Mouse (Mus musculus) heart, embryonic 15.5 days (tissue): ENCODE data around the gene Maff. TPM values are rescaled to one million over a fixed set of nuclear protein-coding genes. Genes with fewer than 3 reads are reported as not detected.

Source experiments
- ATAC-seq: fragments of 200-750 bp; cut with Nextera tagmentation; replicated peaks from 2 replicates; pipeline ENCODE4 v1.8.0; 2017; ENCODE audit warnings: low read depth, moderate TSS enrichment; ENCODE audit not compliant: insufficient number of reproducible peaks, insufficient read depth, low FRiP score
- H3K27ac ChIP-seq: fragments of 300-500 bp; sonication (generic); 2 replicates; pipeline ENCODE4 v1.5.1; 2015; ENCODE audit warnings: mild to moderate bottlenecking, inconsistent platforms
- H3K27me3 ChIP-seq: fragments of 300-500 bp; sonication (generic); 2 replicates; pipeline ENCODE4 v1.6.1; 2015; ENCODE audit warnings: inconsistent platforms
- H3K36me3 ChIP-seq: fragments of 300-500 bp; sonication (generic); 2 replicates; pipeline ENCODE4 v1.6.1; 2015; ENCODE audit warnings: mild to moderate bottlenecking, inconsistent platforms
- H3K4me1 ChIP-seq: fragments of 300-500 bp; sonication (generic); replicated peaks from 2 replicates; pipeline ENCODE4 v1.6.1; 2015; ENCODE audit warnings: inconsistent platforms
- H3K4me2 ChIP-seq: fragments of 300-500 bp; sonication (generic); 2 replicates; pipeline ENCODE4 v1.6.1; 2015; ENCODE audit warnings: inconsistent platforms, mild to moderate bottlenecking, moderate library complexity
- H3K4me3 ChIP-seq: fragments of 300-500 bp; sonication (generic); 2 replicates; pipeline ENCODE4 v1.5.1; 2015; ENCODE audit warnings: mild to moderate bottlenecking, inconsistent platforms
- H3K9ac ChIP-seq: fragments of 300-500 bp; sonication (generic); 2 replicates; pipeline ENCODE4 v1.6.1; 2015; ENCODE audit warnings: mild to moderate bottlenecking, inconsistent platforms
- H3K9me3 ChIP-seq: fragments of 300-500 bp; sonication (generic); replicated peaks from 2 replicates; pipeline ENCODE4 v1.6.1; 2016; ENCODE audit warnings: inconsistent platforms
- WGBS: fragments of 180-500 bp; shearing (Covaris S2); methylation state at CpG from one replicate; pipeline ENCODE4 v1.1.7; 2015; ENCODE audit warnings: mixed read lengths; 5-methylcytosine and 5-hydroxymethylcytosine counted together
- polyA plus RNA-seq: library from polyadenylated mRNA; unstranded; fragments of >200 nt; fragmentation: Nextera tagmentation; extraction: Ambion mirVana; gene quantifications from 2 replicates; pipeline ENCODE4 v1.2.1, GENCODE M21; 2015

Maff gene
- polyA plus RNA-seq, result 3.5 and 3.8 TPM in 2 replicates

DNA sequence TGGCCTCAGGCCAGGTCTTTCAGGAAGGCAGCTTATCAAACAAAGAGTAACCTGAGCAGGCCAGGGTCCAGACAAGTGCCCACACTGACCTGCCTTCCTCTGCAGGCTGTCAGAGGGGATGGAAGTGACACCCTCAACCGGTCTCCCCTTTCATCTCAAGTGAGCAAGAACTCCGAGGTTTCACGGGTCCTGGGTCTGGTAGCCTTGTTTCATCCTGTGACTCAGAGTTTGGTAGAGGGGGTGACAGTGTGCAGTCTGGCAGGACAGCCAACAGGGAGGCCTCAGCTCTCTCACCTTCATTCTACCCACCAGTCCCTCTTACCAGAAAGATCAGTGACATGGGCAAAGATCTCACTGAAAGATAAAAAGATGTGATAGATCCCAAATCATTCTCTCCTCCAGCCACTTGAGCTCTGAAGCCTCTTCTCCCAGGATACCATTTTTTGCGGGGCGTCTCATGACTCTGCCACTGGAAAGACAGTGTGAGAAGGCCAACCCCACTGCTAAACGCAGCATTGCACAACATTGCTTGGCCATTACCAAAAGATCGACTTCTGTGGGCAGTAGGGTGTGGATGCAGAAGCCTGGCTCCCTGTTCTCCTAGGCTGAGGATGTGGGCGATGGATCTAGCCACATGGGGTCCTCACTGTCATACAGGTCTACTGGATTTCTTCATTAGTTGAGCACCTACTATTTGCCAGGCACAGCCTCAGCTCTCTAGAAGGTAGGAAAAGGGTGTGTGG, at the start of gene Maff:
Gene Maff (plus strand): TSS at position 571 of the 743 bp plus-strand sequence.
- Histone ChIP-seq H3K9me3 (no peaks in the 10 kb centered on the region), H3K4me1 (peaks cover 26% of the 10 kb centered on the region), H3K4me2 (peak within 1 kb of the TSS; percentile 67), H3K9ac (peak within 1 kb of the TSS; percentile 61), H3K4me3 (peak within 1 kb of the TSS; percentile 57), H3K27ac (peak within 1 kb of the TSS; percentile 94), H3K27me3 (0 out of 2 replicates have a peak, but pooled peaks cover 2% of the 10 kb centered on the region), H3K36me3 (no peaks in the 10 kb centered on the region)
- no peak for ATAC-seq
- 54% methylated on average over 8 of the region's 8 CpGs for WGBS

DNA sequence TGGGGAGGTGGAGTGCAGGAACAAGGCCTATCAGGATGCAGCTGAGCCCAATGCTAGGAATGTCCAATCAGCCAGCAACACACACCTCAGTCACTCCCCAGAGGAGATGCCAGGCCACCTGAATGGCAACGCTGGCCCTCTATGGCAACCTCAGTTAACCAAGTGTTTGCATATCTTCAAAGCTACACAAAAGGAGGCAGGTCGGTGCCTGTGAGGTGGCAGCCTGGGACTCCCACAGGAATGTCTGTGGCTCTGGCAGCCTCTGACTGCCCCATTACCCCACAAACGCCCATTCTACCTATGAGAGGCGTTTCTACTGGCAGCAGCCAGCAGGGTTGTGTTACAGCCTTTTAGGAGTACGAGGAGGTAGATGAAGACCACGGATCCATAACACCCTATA, 47.9 kb upstream of the Maff start:
- Histone ChIP-seq H3K9ac (no peak overlapping the region), H3K4me1 (no peaks in the 10 kb centered on the region), H3K4me2 (no peak overlapping the region), H3K27me3 (no peaks in the 10 kb centered on the region), H3K27ac (no peak overlapping the region), H3K9me3 (no peaks in the 10 kb centered on the region), H3K36me3 (no peaks in the 10 kb centered on the region), H3K4me3 (no peak overlapping the region)
- no peak for ATAC-seq
- 77% methylated on average over 6 of the region's 6 CpGs for WGBS

DNA sequence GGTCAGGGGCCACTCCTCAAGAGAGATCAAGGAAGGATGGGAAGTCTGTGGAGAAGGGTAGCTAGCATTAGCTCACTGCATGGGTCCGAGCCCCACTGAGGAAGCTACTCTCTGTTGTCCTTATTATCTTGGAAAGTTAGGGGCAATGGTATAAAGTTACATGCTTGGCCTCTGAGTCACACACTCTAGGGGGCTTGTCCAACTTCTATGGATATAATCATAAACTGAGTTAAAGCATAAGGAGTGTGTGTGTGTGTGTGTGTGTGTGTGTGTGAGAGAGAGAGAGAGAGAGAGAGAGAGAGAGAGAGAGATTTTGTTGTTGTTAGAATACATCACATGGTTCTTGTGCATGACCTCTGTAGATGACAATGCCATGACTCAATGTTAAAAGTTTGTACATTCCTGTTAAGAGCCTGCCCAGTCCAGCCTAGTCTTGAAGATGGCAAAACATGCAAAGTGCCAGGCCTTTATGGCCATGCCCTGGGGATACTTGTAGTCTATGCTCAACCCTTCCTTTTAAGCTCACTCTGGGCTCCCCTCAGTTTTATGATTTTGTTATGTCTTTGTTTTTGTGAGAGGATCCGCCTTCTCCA, 46.8 kb upstream of the Maff start:
- Histone ChIP-seq H3K27ac (no peak overlapping the region), H3K36me3 (no peaks in the 10 kb centered on the region), H3K4me2 (no peak overlapping the region), H3K27me3 (no peaks in the 10 kb centered on the region), H3K9ac (no peak overlapping the region), H3K9me3 (no peaks in the 10 kb centered on the region), H3K4me1 (no peaks in the 10 kb centered on the region), H3K4me3 (no peak overlapping the region)
- ATAC-seq, result no peak
- WGBS, result 76% methylated on average over 2 of the region's 2 CpGs

DNA sequence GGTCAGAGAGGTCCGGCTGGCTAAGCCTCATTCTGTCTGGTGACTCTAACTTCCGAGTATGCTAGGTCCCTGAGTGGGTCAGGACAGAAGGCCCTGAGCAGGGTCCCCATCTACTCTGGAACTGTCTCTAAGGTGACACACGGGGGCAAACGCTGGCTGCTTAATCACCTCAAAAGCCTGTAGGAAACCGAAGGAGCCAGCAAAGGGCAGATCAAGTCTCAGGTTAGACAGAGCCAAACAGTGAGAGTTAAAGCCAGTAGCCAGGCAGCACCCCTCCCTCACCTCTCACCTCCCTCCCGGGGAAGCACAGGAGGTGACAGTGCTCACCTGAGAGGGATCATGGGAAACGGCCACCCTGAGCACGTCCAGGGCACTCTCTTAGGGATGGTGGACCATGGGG, 42.7 kb upstream of the Maff start:
- Histone ChIP-seq H3K4me2 (no peak overlapping the region), H3K27ac (no peak overlapping the region), H3K4me1 (no peaks in the 10 kb centered on the region), H3K27me3 (no peaks in the 10 kb centered on the region; the same call in 1 of the 2 replicates), H3K36me3 (peaks cover 8% of the 10 kb centered on the region), H3K4me3 (no peak overlapping the region), H3K9me3 (no peaks in the 10 kb centered on the region), H3K9ac (no peak overlapping the region)
- WGBS, result 76% methylated on average over 8 of the region's 8 CpGs
- no peak for ATAC-seq

GRCm38 (mm10) chr15:79304832-79305231, 41.6 kb upstream of the Maff start:
- WGBS, result 59% methylated on average over 4 of the region's 5 CpGs
- Histone ChIP-seq H3K4me2 (no peak overlapping the region), H3K4me1 (no peaks in the 10 kb centered on the region), H3K9me3 (no peaks in the 10 kb centered on the region), H3K36me3 (peaks cover 8% of the 10 kb centered on the region), H3K27me3 (no peaks in the 10 kb centered on the region; the same call in 1 of the 2 replicates), H3K27ac (no peak overlapping the region), H3K4me3 (no peak overlapping the region), H3K9ac (no peak overlapping the region)
- ATAC-seq, result no peak

- no peak overlapping the region for H3K9ac ChIP-seq
- 61% methylated on average over 23 of the region's 23 CpGs for WGBS
- ATAC-seq, result no peak
- H3K4me2 ChIP-seq, result no peak overlapping the region
- H3K4me1 ChIP-seq, result no peaks in the 10 kb centered on the region
- peaks cover 15% of the 10 kb centered on the region for H3K36me3 ChIP-seq
- no peaks in the 10 kb centered on the region; the same call in 1 of the 2 replicates for H3K27me3 ChIP-seq
- no peak overlapping the region for H3K4me3 ChIP-seq
- no peaks in the 10 kb centered on the region for H3K9me3 ChIP-seq
- H3K27ac ChIP-seq, result no peak overlapping the region
Observed at GRCm38 (mm10) chr15:79306043-79306637, 40.3 kb upstream of the Maff start.

DNA sequence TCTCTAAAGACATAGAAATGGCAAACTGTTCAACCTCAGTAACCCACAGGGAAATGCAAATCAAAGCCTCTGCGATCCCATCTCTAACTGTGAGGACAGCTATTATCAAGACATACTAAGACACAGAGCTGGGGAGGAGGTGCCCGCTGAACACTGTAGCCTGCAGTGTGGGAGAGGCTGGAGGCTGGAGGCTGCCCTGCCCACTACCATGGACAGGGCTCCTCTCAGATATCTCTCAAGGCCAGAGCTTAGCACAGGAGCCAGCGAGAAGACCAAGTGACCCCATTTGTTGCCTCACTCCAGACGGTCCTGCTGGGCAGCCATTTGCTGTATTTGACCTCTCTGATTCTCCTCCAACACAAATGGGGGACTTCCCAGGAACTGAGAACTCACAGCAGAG, 38.6 kb upstream of the Maff start:
- no peak for ATAC-seq
- H3K27ac ChIP-seq, result no peak overlapping the region
- H3K4me2 ChIP-seq, result no peak overlapping the region
- no peaks in the 10 kb centered on the region for H3K9me3 ChIP-seq
- no peak overlapping the region for H3K9ac ChIP-seq
- H3K27me3 ChIP-seq, result no peaks in the 10 kb centered on the region; the same call in 1 of the 2 replicates
- peaks cover 21% of the 10 kb centered on the region for H3K36me3 ChIP-seq
- no peaks in the 10 kb centered on the region for H3K4me1 ChIP-seq
- 45% methylated on average over 4 of the region's 4 CpGs for WGBS
- H3K4me3 ChIP-seq, result no peak overlapping the region

- H3K4me3 ChIP-seq, result no peak overlapping the region
- no peak overlapping the region for H3K27ac ChIP-seq
- peaks cover 13% of the 10 kb centered on the region; the same call in 1 of the 2 replicates for H3K36me3 ChIP-seq
- no peak overlapping the region for H3K9ac ChIP-seq
- WGBS, result 51% methylated on average over 8 of the region's 8 CpGs
- H3K4me2 ChIP-seq, result no peak overlapping the region
- H3K4me1 ChIP-seq, result no peaks in the 10 kb centered on the region
- no peak for ATAC-seq
- H3K27me3 ChIP-seq, result no peaks in the 10 kb centered on the region
- no peaks in the 10 kb centered on the region for H3K9me3 ChIP-seq
Observed at GRCm38 (mm10) chr15:79313848-79314369, 32.5 kb upstream of the Maff start.

DNA sequence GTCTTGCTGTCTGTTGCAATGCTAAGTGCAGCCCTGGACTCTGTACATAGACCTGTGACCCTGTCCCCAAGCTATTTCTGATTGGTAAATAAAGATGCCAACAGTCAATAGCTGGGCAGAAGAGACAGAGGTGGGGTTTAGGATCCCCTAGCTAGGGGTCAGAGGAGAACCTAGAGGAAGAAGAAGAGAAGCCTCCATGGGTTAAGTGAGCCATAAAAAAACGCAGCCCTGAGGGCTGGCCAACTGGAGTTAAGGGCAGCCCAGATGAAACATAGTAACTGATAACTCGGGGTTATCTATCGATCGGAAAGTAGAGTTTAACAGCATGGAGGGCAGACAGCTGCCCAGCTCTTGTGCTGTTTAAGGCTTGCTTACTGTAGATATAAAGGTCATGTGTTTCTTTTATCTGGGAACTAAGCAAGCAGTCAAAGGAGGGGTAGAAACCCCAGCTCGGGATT, 24.7 kb upstream of the Maff start:
- Histone ChIP-seq H3K27ac (peak overlapping the region; percentile 83; the same call in 1 of the 2 replicates), H3K4me1 (peaks cover 48% of the 10 kb centered on the region)
- 47% methylated on average over 5 of the region's 5 CpGs for WGBS

GRCm38 (mm10) chr15:79322281-79322990, 24.0 kb upstream of the Maff start:
- 41% methylated on average over 11 of the region's 11 CpGs for WGBS
- 0 out of 2 replicates have a peak overlapping the region, but pooled peaks have one; percentile 13 for H3K4me2 ChIP-seq
- H3K9me3 ChIP-seq, result no peaks in the 10 kb centered on the region

More for the DNA sequence above, 24.7 kb upstream of the Maff start:
- no peak overlapping the region for H3K4me2 ChIP-seq
- no peaks in the 10 kb centered on the region for H3K27me3 ChIP-seq
- H3K36me3 ChIP-seq, result no peaks in the 10 kb centered on the region
- ATAC-seq, result no peak
- H3K4me3 ChIP-seq, result no peak overlapping the region
- H3K9ac ChIP-seq, result no peak overlapping the region
- no peaks in the 10 kb centered on the region for H3K9me3 ChIP-seq

More at GRCm38 (mm10) chr15:79322281-79322990, 24.0 kb upstream of the Maff start:
- no peak for ATAC-seq
- Histone ChIP-seq H3K36me3 (no peaks in the 10 kb centered on the region), H3K27me3 (no peaks in the 10 kb centered on the region), H3K9ac (no peak overlapping the region), H3K4me3 (no peak overlapping the region), H3K27ac (peak overlapping the region; percentile 83), H3K4me1 (peaks cover 54% of the 10 kb centered on the region)
